Mouse (Mus musculus): Measurements from ENCODE around the gene Zfp446. TPM values are rescaled to one million over a fixed set of nuclear protein-coding genes. Genes with fewer than 3 reads are reported as not detected.

Gene Zfp446
- polyA plus RNA-seq, 2 experiments, result 0.93 to 2.1 TPM

- H3K4me2 ChIP-seq (ENCODE audit: low read depth), result no peak overlapping the region
Observed at GRCm38 (mm10) chr7:12986906-12987305, 9.3 kb downstream of the Zfp446 start.

GRCm38 (mm10) chr7:12987409-12988189, 10.0 kb downstream of the Zfp446 start:
- no peaks in the 10 kb centered on the region for H3K27me3 ChIP-seq (ENCODE audit: control insufficient read depth, insufficient read depth, low read length)
- H3K4me1 ChIP-seq (replicated peaks; ENCODE audit: control insufficient read depth in 2 of 2, insufficient read depth in 2 of 2, low read length in 1 of 2), result peaks cover 27 to 39% of the 10 kb centered on the region in 2 experiments
- peak overlapping the region; percentile 74 for H3K27ac ChIP-seq
- TF ChIP-seq EP300 (IDR thresholded peaks at IDR 0.05; ENCODE audit: low read depth) (peak; percentile 57), CTCF (IDR thresholded peaks at IDR 0.05; ENCODE audit: low read depth) (no peak)
- no peaks in the 10 kb centered on the region for H3K36me3 ChIP-seq (replicated peaks; ENCODE audit: control insufficient read depth, insufficient read depth, low read depth)
- no peak overlapping the region for H3K4me3 ChIP-seq (ENCODE audit: insufficient read depth in 1 of 2, low read depth in 2 of 2, low read length in 2 of 2)
- no peaks in the 10 kb centered on the region for H3K9me3 ChIP-seq (ENCODE audit: control insufficient read depth, low read length)
- WGBS (ENCODE audit: insufficient replicate concordance), result 37% methylated on average over 8 of the region's 8 CpGs
- peak overlapping the region; percentile 41 for H3K4me2 ChIP-seq (ENCODE audit: low read depth)
- H3K9ac ChIP-seq (replicated peaks), result peak overlapping the region; percentile 12; the same call in 1 of the 2 replicates
- peak; percentile 60 to 67 (median 63) for DNase-seq (ENCODE audit: low read depth in 3 of 3, low spot score in 3 of 3)
- ATAC-seq (ENCODE audit: insufficient read depth), result peak; percentile 85

More at GRCm38 (mm10) chr7:12986906-12987305, 9.3 kb downstream of the Zfp446 start:
- Histone ChIP-seq H3K27ac (peak overlapping the region; percentile 74), H3K27me3 (ENCODE audit: control insufficient read depth, insufficient read depth, low read length) (no peaks in the 10 kb centered on the region), H3K9me3 (ENCODE audit: control insufficient read depth, low read length) (no peaks in the 10 kb centered on the region), H3K4me3 (ENCODE audit: insufficient read depth in 1 of 2, low read depth in 2 of 2, low read length in 2 of 2) (no peak overlapping the region), H3K36me3 (replicated peaks; ENCODE audit: control insufficient read depth, insufficient read depth, low read depth) (no peaks in the 10 kb centered on the region), H3K9ac (replicated peaks) (no peak overlapping the region), H3K4me1 (replicated peaks; ENCODE audit: control insufficient read depth in 2 of 2, insufficient read depth in 2 of 2, low read length in 1 of 2) (peaks cover 27 to 39% of the 10 kb centered on the region in 2 experiments)
- TF ChIP-seq EP300 (IDR thresholded peaks at IDR 0.05; ENCODE audit: low read depth) (no peak), CTCF (IDR thresholded peaks at IDR 0.05; ENCODE audit: low read depth) (no peak)
- 68% methylated on average over 8 of the region's 8 CpGs for WGBS (ENCODE audit: insufficient replicate concordance)
- no peak for DNase-seq (ENCODE audit: low read depth in 3 of 3, low spot score in 3 of 3)
- no peak for ATAC-seq (ENCODE audit: insufficient read depth)

GRCm38 (mm10) chr7:12992222-12992621, 14.6 kb downstream of the Zfp446 start:
- H3K4me2 ChIP-seq (ENCODE audit: low read depth), result no peak overlapping the region
- no peaks in the 10 kb centered on the region for H3K27me3 ChIP-seq (ENCODE audit: control insufficient read depth, insufficient read depth, low read length)
- no peak for ATAC-seq (ENCODE audit: insufficient read depth)
- H3K27ac ChIP-seq, result no peak overlapping the region
- H3K4me1 ChIP-seq (replicated peaks; ENCODE audit: control insufficient read depth in 2 of 2, insufficient read depth in 2 of 2, low read length in 1 of 2), result peaks cover 12 to 17% of the 10 kb centered on the region in 2 experiments
- no peak overlapping the region for H3K4me3 ChIP-seq (ENCODE audit: insufficient read depth in 1 of 2, low read depth in 2 of 2, low read length in 2 of 2)
- WGBS (ENCODE audit: insufficient replicate concordance), result 1% methylated on average over 3 of the region's 3 CpGs
- no peak overlapping the region for H3K9ac ChIP-seq (replicated peaks)
- H3K9me3 ChIP-seq (ENCODE audit: control insufficient read depth, low read length), result no peaks in the 10 kb centered on the region
- peak in 1 of 3 experiments; percentile 50 for DNase-seq (ENCODE audit: low read depth in 3 of 3, low spot score in 3 of 3)
- peak; percentile 67 for TF ChIP-seq CTCF (IDR thresholded peaks at IDR 0.05; ENCODE audit: low read depth)
- TF ChIP-seq EP300 (IDR thresholded peaks at IDR 0.05; ENCODE audit: low read depth), result no peak
- no peaks in the 10 kb centered on the region for H3K36me3 ChIP-seq (replicated peaks; ENCODE audit: control insufficient read depth, insufficient read depth, low read depth)

GRCm38 (mm10) chr7:12993148-12993547, 15.5 kb downstream of the Zfp446 start:
- Histone ChIP-seq H3K4me1 (replicated peaks; ENCODE audit: control insufficient read depth in 2 of 2, insufficient read depth in 2 of 2, low read length in 1 of 2) (peaks cover 2 to 8% of the 10 kb centered on the region in 2 experiments), H3K9ac (replicated peaks) (no peak overlapping the region), H3K27me3 (ENCODE audit: control insufficient read depth, insufficient read depth, low read length) (no peaks in the 10 kb centered on the region), H3K4me2 (ENCODE audit: low read depth) (no peak overlapping the region), H3K27ac (no peak overlapping the region), H3K9me3 (ENCODE audit: control insufficient read depth, low read length) (no peaks in the 10 kb centered on the region), H3K4me3 (ENCODE audit: insufficient read depth in 1 of 2, low read depth in 2 of 2, low read length in 2 of 2) (no peak overlapping the region), H3K36me3 (replicated peaks; ENCODE audit: control insufficient read depth, insufficient read depth, low read depth) (no peaks in the 10 kb centered on the region)
- no peak for TF ChIP-seq CTCF (IDR thresholded peaks at IDR 0.05; ENCODE audit: low read depth)
- no peak for TF ChIP-seq EP300 (IDR thresholded peaks at IDR 0.05; ENCODE audit: low read depth)
- DNase-seq (ENCODE audit: low read depth in 3 of 3, low spot score in 3 of 3) (no peak), ATAC-seq (ENCODE audit: insufficient read depth) (no peak)
- 71% methylated on average over 10 of the region's 10 CpGs for WGBS (ENCODE audit: insufficient replicate concordance)

- Histone ChIP-seq H3K4me2 (ENCODE audit: low read depth) (no peak overlapping the region), H3K4me1 (replicated peaks; ENCODE audit: control insufficient read depth in 2 of 2, insufficient read depth in 2 of 2, low read length in 1 of 2) (no peaks in the 10 kb centered on the region; a peak in 1 of 4 replicates), H3K9me3 (ENCODE audit: control insufficient read depth, low read length) (no peaks in the 10 kb centered on the region), H3K27me3 (ENCODE audit: control insufficient read depth, insufficient read depth, low read length) (no peaks in the 10 kb centered on the region), H3K4me3 (ENCODE audit: insufficient read depth in 1 of 2, low read depth in 2 of 2, low read length in 2 of 2) (no peak overlapping the region), H3K27ac (no peak overlapping the region), H3K9ac (replicated peaks) (no peak overlapping the region), H3K36me3 (replicated peaks; ENCODE audit: control insufficient read depth, insufficient read depth, low read depth) (no peaks in the 10 kb centered on the region)
- ATAC-seq (ENCODE audit: insufficient read depth) (no peak), DNase-seq (ENCODE audit: low read depth in 3 of 3, low spot score in 3 of 3) (no peak)
- TF ChIP-seq CTCF (IDR thresholded peaks at IDR 0.05; ENCODE audit: low read depth), result no peak
- TF ChIP-seq EP300 (IDR thresholded peaks at IDR 0.05; ENCODE audit: low read depth), result no peak
Observed at GRCm38 (mm10) chr7:12995862-12996261, 18.2 kb downstream of the Zfp446 start.

All from liver, embryonic 14.5 days (tissue).